Mouse (Mus musculus): ENCODE data around the gene Tas2r104.

Gene Tas2r104

GRCm38 (mm10) chr6:131685644-131686043, at the start of gene Tas2r104:
Gene Tas2r104, minus strand, starts transcription at chr6:131685744.
- DNase-seq (ENCODE audit: low spot score), result no peak

DNA sequence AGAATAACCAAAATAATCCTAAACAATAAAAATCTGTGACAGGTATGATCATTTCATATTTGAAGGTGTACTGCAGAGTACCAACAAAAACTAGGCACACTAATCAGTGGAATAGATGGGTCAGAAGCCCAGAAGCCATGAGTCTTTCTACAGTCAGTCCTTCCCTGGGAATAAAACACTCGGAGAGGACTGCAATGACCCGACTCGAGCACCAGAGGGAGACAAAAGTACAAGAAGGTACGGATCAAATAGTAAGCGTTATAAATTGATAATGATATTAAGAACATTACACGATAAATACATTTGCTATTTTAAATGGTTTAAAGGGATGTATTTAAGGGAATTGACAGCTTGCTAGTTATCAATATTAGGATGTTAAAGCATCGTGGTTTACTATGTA, 27.3 kb upstream of the Tas2r104 start:
- DNase-seq (ENCODE audit: low spot score), result no peak

DNA sequence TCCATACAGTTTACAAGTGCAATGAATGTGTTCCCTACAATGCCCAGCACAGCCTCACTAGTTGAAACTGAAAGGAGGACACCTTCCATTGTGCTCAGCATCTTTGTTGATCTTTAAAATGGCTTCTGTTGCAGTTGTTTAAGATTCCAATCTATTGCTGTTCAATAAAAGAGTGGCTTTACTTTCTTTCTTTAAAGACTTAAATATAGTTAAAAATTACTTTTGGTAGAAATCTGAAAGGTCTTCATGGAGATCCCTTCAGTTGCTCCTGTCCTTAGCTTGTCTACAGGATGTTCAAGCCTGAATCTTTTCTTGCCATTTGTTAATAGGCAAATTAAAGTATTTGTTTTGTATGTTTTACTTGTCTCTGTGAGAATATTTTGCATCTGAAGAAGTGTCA, 4.4 kb upstream of the Tas2r104 start, which contains the start of gene Tas2r114:
Tas2r114 (minus strand) TSS at position 101 of the 400 bp plus-strand sequence.
- DNase-seq (ENCODE audit: low spot score), result no peak

DNA sequence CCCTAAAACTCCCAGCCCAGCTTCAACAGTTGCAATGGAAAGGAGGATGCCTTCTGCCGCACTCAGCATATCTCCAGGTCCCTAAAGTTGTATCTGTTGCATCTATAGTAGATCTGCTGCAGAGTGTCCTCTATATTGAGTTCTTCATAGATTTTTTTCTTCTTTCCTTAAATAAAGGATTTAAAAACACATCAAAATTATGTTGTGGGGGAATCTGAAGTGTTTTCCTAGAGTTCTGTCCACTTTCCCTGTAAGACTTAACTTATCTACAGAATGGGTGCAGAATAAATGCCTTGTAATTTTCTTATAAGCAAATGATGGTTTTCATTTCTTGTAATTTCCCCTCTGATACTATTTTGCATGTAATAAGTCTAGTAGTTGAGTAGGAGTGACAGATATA, 1.9 kb upstream of the Tas2r104 start, which contains the start of gene Tas2r105:
Tas2r105 (minus strand) TSS at position 101 of the 400 bp plus-strand sequence.
- no peak for DNase-seq (ENCODE audit: low spot score)

DNA sequence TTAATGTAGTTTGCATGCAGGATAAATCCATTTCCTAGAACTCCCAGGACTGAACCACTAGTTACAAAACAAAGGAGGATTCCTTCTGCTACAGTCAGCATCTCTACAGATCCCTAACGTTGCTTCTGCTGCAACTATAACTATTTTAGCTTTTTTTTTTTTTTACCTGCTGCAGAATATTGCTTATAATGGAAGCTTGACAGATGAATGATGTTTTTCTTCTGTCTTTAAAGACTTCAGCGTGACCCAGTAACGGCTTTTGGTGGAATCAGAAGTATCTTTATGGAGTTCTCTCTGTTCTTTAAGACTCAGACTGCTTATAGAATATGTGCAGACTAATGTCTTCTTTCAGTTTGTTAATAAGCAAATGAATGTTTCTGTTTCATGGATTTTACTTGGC, 6.8 kb downstream of the Tas2r104 start, which contains the start of gene Tas2r106:
Tas2r106 (minus strand) TSS at position 101 of the 400 bp plus-strand sequence.
- DNase-seq (ENCODE audit: low spot score), result no peak

GRCm38 (mm10) chr6:131660049-131660448, 25.5 kb downstream of the Tas2r104 start, which contains the start of gene Tas2r107:
Gene Tas2r107, minus strand, starts transcription at chr6:131660149.
- no peak for DNase-seq (ENCODE audit: low spot score)

Data from ovary, postnatal 14 days (tissue).